Mouse (Mus musculus): Measurements from ENCODE around the gene Rmdn2.

The Rmdn2 gene

GRCm38 (mm10) chr17:79705671-79706455, 94.2 kb downstream of the Rmdn2 start:
- 75% methylated on average over 9 of the region's 9 CpGs for WGBS

GRCm38 (mm10) chr17:79708168-79708567, 96.5 kb downstream of the Rmdn2 start:
- WGBS: 67% methylated on average over 7 of the region's 7 CpGs

- 82% methylated on average over 1 of the region's 1 CpGs for WGBS
These were observed 98.1 kb downstream of the Rmdn2 start for GRCm38 (mm10) chr17:79709718-79710117.

GRCm38 (mm10) chr17:79710246-79710842, 98.7 kb downstream of the Rmdn2 start:
- 63% methylated on average over 15 of the region's 15 CpGs for WGBS

- WGBS: 50% methylated on average over 6 of the region's 6 CpGs
These were observed 100.3 kb downstream of the Rmdn2 start for GRCm38 (mm10) chr17:79711944-79712343.

GRCm38 (mm10) chr17:79712536-79712935, 100.9 kb downstream of the Rmdn2 start:
- WGBS: 29% methylated on average over 9 of the region's 9 CpGs

- WGBS: 3% methylated on average over 24 of the region's 24 CpGs
These were observed 101.6 kb downstream of the Rmdn2 start for GRCm38 (mm10) chr17:79713276-79713642.

- WGBS: under 1% methylated on average over 63 of the region's 63 CpGs
These were observed 102.1 kb downstream of the Rmdn2 start for GRCm38 (mm10) chr17:79713643-79714367.

GRCm38 (mm10) chr17:79714368-79714895, 102.8 kb downstream of the Rmdn2 start:
- 5% methylated on average over 16 of the region's 16 CpGs for WGBS

GRCm38 (mm10) chr17:79714931-79715637, 103.4 kb downstream of the Rmdn2 start, which contains the start of gene Cyp1b1:
Gene Cyp1b1 (minus strand): TSS chr17:79715061.
- under 1% methylated on average over 31 of the region's 31 CpGs for WGBS

- WGBS: under 1% methylated on average over 38 of the region's 42 CpGs
These were observed 104.0 kb downstream of the Rmdn2 start for GRCm38 (mm10) chr17:79715649-79716143.

- 84% methylated on average over 7 of the region's 7 CpGs for WGBS
These were observed 109.0 kb downstream of the Rmdn2 start for GRCm38 (mm10) chr17:79720681-79721080.

- WGBS: 69% methylated on average over 5 of the region's 5 CpGs
These were observed 115.0 kb downstream of the Rmdn2 start for GRCm38 (mm10) chr17:79726613-79727012.

- 37% methylated on average over 14 of the region's 14 CpGs for WGBS
These were observed 116.5 kb downstream of the Rmdn2 start for GRCm38 (mm10) chr17:79728053-79728584.

- WGBS: 40% methylated on average over 16 of the region's 16 CpGs
These were observed 117.2 kb downstream of the Rmdn2 start for GRCm38 (mm10) chr17:79728585-79729503.

GRCm38 (mm10) chr17:79730988-79731387, 119.3 kb downstream of the Rmdn2 start:
- WGBS: 80% methylated on average over 8 of the region's 8 CpGs

- 67% methylated on average over 4 of the region's 4 CpGs for WGBS
These were observed 121.4 kb downstream of the Rmdn2 start for GRCm38 (mm10) chr17:79733039-79733438.

GRCm38 (mm10) chr17:79737598-79737997, 125.9 kb downstream of the Rmdn2 start:
- 55% methylated on average over 3 of the region's 3 CpGs for WGBS

GRCm38 (mm10) chr17:79738847-79739498, 127.3 kb downstream of the Rmdn2 start:
- 76% methylated on average over 5 of the region's 5 CpGs for WGBS

- 86% methylated on average over 5 of the region's 5 CpGs for WGBS
These were observed 131.0 kb downstream of the Rmdn2 start for GRCm38 (mm10) chr17:79742635-79743034.
